Mouse (Mus musculus) MEL (cell line): ENCODE data around the gene Rccd1.

ENCODE experiments used
- CHD2 ChIP-seq: IDR thresholded peaks from 2 replicates; pipeline ENCODE4 v1.6.1; 2011; ENCODE audit warnings: low read length, improper control_type of control experiment
- CTCF ChIP-seq, 3 experiments: IDR thresholded peaks in 2 of 3; conservative IDR thresholded peaks in 1 of 3; 2 replicates each; pipeline ENCODE4 v1.5.1; 2011 to 2012; ENCODE audit warnings: low read length in 3 of 3, low read depth in 2 of 3, mild to moderate bottlenecking in 2 of 3, improper control_type of control experiment in 1 of 3, inconsistent platforms in 1 of 3, mixed read lengths in 1 of 3, moderate library complexity in 1 of 3; ENCODE audit not compliant: control insufficient read depth in 1 of 3, insufficient read depth in 1 of 3, poor library complexity in 1 of 3, severe bottlenecking in 1 of 3
- GATA1 ChIP-seq: IDR thresholded peaks from 2 replicates; pipeline ENCODE4 v1.6.1; 2011; ENCODE audit warnings: low read depth, low read length, improper control_type of control experiment
- POLR2A ChIP-seq, 2 experiments: IDR thresholded peaks; 2 replicates each; pipeline ENCODE4 v1.6.1; 2011 to 2012; ENCODE audit warnings: low read length in 2 of 2, mild to moderate bottlenecking in 2 of 2, control low read depth in 1 of 2, improper control_type of control experiment in 1 of 2, low read depth in 1 of 2, moderate library complexity in 1 of 2; ENCODE audit not compliant: control insufficient read depth in 1 of 2, insufficient read depth in 1 of 2, poor library complexity in 1 of 2
- ZKSCAN1 ChIP-seq: IDR thresholded peaks from 2 replicates; pipeline ENCODE4 v1.6.1; 2012; ENCODE audit warnings: low read depth, mild to moderate bottlenecking, inconsistent platforms, low read length, improper control_type of control experiment, moderate library complexity
- ZMIZ1 ChIP-seq: IDR thresholded peaks from 2 replicates; pipeline ENCODE4 v1.6.1; 2012; ENCODE audit warnings: low read depth, mild to moderate bottlenecking, inconsistent platforms, low read length, improper control_type of control experiment, moderate library complexity

- TF ChIP-seq ZMIZ1 (no peak), CTCF (IDR thresholded peaks at IDR 0.05 in 2 of 3, conservative IDR thresholded peaks at IDR 0.05 in 1 of 3; ENCODE audit: control insufficient read depth in 1 of 3, insufficient read depth in 1 of 3, low read depth in 2 of 3, low read length in 3 of 3, poor library complexity in 1 of 3, severe bottlenecking in 1 of 3) (no peak), GATA1 (no peak), POLR2A (IDR thresholded peaks at IDR 0.05; ENCODE audit: control insufficient read depth in 1 of 2, insufficient read depth in 1 of 2, low read depth in 1 of 2, low read length in 2 of 2, poor library complexity in 1 of 2) (no peak), CHD2 (no peak), ZKSCAN1 (no peak)
Measured at GRCm38 (mm10) chr7:80346173-80346572, 21.9 kb upstream of the Rccd1 start.
